Mouse (Mus musculus): ENCODE measurements around the gene Spop. TPM values are rescaled to one million over a fixed set of nuclear protein-coding genes. Genes with fewer than 3 reads are reported as not detected.
A peak's percentile ranks its signal among the peaks of the same experiment; 100 is the strongest.
"Not testable (repeated sequence)": the region's sequence is repeated elsewhere in the genome, so short reads cannot be mapped to it uniquely, and the experiment has no call there.

Spop gene
- polyA plus RNA-seq, 1 experiment from 2014 or later = 62.0 TPM

DNA sequence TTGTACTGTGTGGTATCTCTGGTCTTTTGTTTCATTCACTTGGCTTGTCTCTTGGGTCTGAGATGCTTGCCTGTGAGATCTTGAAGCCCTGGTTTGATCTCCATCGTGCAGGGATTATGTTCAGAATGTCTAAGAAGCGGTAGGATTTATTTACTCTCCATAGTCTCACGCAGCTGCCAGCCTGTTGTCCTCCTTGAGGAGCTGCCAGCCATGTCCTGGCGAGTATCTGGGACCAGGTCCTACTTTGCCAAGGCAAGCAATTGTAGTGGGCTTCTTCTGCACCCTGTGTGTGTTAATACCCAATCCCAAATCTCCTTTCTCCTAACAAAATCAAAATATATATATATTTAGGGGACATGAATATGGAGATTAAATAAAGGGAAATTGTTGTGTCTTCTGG, 79.1 kb downstream of the Spop start:
- Histone ChIP-seq H3K4me2 (ENCODE audit: low read length) (no peak overlapping the region), H3K27me3 (replicated peaks; ENCODE audit: control insufficient read depth, insufficient read depth, low read length) (no peaks in the 10 kb centered on the region), H3K9ac (ENCODE audit: low read length) (no peak overlapping the region), H3K4me1 (ENCODE audit: control insufficient read depth, insufficient read depth, low read length) (peaks cover 6% of the 10 kb centered on the region), H3K27ac (ENCODE audit: low read depth, low read length) (no peak overlapping the region), H3K36me3 (ENCODE audit: control insufficient read depth, insufficient read depth, low read length) (peaks cover 54% of the 10 kb centered on the region), H3K4me3 (ENCODE audit: low read depth, low read length) (no peak overlapping the region), H3K9me3 (replicated peaks; ENCODE audit: control insufficient read depth, low read length) (no peaks in the 10 kb centered on the region)
- ATAC-seq (no peak), DNase-seq (ENCODE audit: low spot score) (no peak)
- WGBS = 76% methylated on average over 4 of the region's 4 CpGs

DNA sequence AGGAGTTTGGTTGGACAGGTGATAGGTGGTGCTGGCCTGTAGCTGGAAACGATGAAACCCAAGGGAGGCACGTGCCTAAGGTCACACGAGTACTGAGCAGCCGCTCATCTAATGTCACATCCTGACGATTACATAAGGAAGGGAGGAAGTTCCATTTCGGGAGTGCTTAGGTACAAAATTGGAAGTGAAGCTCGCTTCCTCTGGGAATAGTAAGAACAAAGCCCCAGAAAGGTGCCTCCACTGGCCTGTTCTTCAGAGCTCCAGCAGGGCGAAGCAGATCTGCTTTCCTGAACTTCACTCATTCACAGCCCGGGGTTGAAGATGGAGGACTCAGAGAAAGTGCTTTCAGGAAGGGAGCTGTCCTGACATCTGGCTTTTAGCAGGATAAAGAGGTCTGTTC, 80.1 kb downstream of the Spop start:
- DNase-seq (ENCODE audit: low spot score) (no peak), ATAC-seq (no peak)
- Histone ChIP-seq H3K27ac (ENCODE audit: low read depth, low read length) (no peak overlapping the region), H3K27me3 (replicated peaks; ENCODE audit: control insufficient read depth, insufficient read depth, low read length) (no peaks in the 10 kb centered on the region), H3K4me1 (ENCODE audit: control insufficient read depth, insufficient read depth, low read length) (peaks cover 6% of the 10 kb centered on the region), H3K9ac (ENCODE audit: low read length) (no peak overlapping the region), H3K4me2 (ENCODE audit: low read length) (no peak overlapping the region), H3K9me3 (replicated peaks; ENCODE audit: control insufficient read depth, low read length) (no peaks in the 10 kb centered on the region), H3K4me3 (ENCODE audit: low read depth, low read length) (no peak overlapping the region), H3K36me3 (ENCODE audit: control insufficient read depth, insufficient read depth, low read length) (peaks cover 51% of the 10 kb centered on the region)
- 90% methylated on average over 9 of the region's 9 CpGs for WGBS

GRCm38 (mm10) chr11:95494374-95494773, 80.5 kb downstream of the Spop start:
- 81% methylated on average over 3 of the region's 3 CpGs for WGBS
- DNase-seq (ENCODE audit: low spot score) (no peak), ATAC-seq (no peak)
- peaks cover 6% of the 10 kb centered on the region for H3K4me1 ChIP-seq (ENCODE audit: control insufficient read depth, insufficient read depth, low read length)
- H3K36me3 ChIP-seq (ENCODE audit: control insufficient read depth, insufficient read depth, low read length) = peaks cover 47% of the 10 kb centered on the region
- no peaks in the 10 kb centered on the region for H3K9me3 ChIP-seq (replicated peaks; ENCODE audit: control insufficient read depth, low read length)
- no peaks in the 10 kb centered on the region for H3K27me3 ChIP-seq (replicated peaks; ENCODE audit: control insufficient read depth, insufficient read depth, low read length)
- no peak overlapping the region for H3K4me3 ChIP-seq (ENCODE audit: low read depth, low read length)
- no peak overlapping the region for H3K27ac ChIP-seq (ENCODE audit: low read depth, low read length)
- no peak overlapping the region for H3K4me2 ChIP-seq (ENCODE audit: low read length)
- no peak overlapping the region for H3K9ac ChIP-seq (ENCODE audit: low read length)

GRCm38 (mm10) chr11:95495883-95496282, 82.0 kb downstream of the Spop start:
- Histone ChIP-seq H3K4me1 (ENCODE audit: control insufficient read depth, insufficient read depth, low read length) (peaks cover 6% of the 10 kb centered on the region), H3K27ac (ENCODE audit: low read depth, low read length) (no peak overlapping the region), H3K9me3 (replicated peaks; ENCODE audit: control insufficient read depth, low read length) (no peaks in the 10 kb centered on the region), H3K36me3 (ENCODE audit: control insufficient read depth, insufficient read depth, low read length) (peaks cover 36% of the 10 kb centered on the region), H3K9ac (ENCODE audit: low read length) (no peak overlapping the region), H3K4me3 (ENCODE audit: low read depth, low read length) (no peak overlapping the region), H3K27me3 (replicated peaks; ENCODE audit: control insufficient read depth, insufficient read depth, low read length) (no peaks in the 10 kb centered on the region), H3K4me2 (ENCODE audit: low read length) (no peak overlapping the region)
- ATAC-seq (no peak), DNase-seq (ENCODE audit: low spot score) (no peak)
- 92% methylated on average over 9 of the region's 9 CpGs for WGBS

GRCm38 (mm10) chr11:95497921-95498320, 84.0 kb downstream of the Spop start:
- ATAC-seq (no peak), DNase-seq (ENCODE audit: low spot score) (no peak)
- H3K9me3 ChIP-seq (replicated peaks; ENCODE audit: control insufficient read depth, low read length) = no peaks in the 10 kb centered on the region
- H3K4me2 ChIP-seq (ENCODE audit: low read length) = no peak overlapping the region
- peaks cover 6% of the 10 kb centered on the region for H3K4me1 ChIP-seq (ENCODE audit: control insufficient read depth, insufficient read depth, low read length)
- 83% methylated on average over 5 of the region's 5 CpGs for WGBS
- no peak overlapping the region for H3K27ac ChIP-seq (ENCODE audit: low read depth, low read length)
- H3K9ac ChIP-seq (ENCODE audit: low read length) = no peak overlapping the region
- no peaks in the 10 kb centered on the region for H3K27me3 ChIP-seq (replicated peaks; ENCODE audit: control insufficient read depth, insufficient read depth, low read length)
- H3K4me3 ChIP-seq (ENCODE audit: low read depth, low read length) = no peak overlapping the region
- peaks cover 24% of the 10 kb centered on the region; the same call in 1 of the 2 replicates for H3K36me3 ChIP-seq (ENCODE audit: control insufficient read depth, insufficient read depth, low read length)

DNA sequence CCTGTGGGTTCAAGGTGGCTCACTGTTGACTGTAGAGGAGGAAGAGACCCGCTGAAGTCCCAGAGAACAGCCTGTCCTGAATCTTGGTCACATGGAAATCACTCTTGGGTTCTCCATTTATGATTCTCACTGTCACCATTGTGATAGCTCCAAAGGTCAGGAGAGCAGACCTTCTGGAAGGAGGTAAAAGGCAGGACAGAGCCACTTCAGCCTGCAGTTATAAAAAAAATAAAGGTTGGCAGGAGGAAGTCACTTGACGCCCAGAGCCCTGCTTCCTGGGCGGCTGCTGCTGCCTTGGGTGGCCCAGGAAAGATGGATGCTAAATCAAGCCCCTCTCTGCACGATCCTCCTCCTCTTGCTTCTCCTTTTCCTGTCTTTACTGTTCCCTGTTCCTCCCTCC, 86.5 kb downstream of the Spop start:
- ATAC-seq (no peak), DNase-seq (ENCODE audit: low spot score) (no peak)
- H3K4me3 ChIP-seq (ENCODE audit: low read depth, low read length) = no peak overlapping the region
- no peak overlapping the region for H3K9ac ChIP-seq (ENCODE audit: low read length)
- peak overlapping the region; percentile 44; the same call in 1 of the 2 replicates for H3K27ac ChIP-seq (ENCODE audit: low read depth, low read length)
- H3K27me3 ChIP-seq (replicated peaks; ENCODE audit: control insufficient read depth, insufficient read depth, low read length) = no peaks in the 10 kb centered on the region
- WGBS = 66% methylated on average over 4 of the region's 4 CpGs
- H3K4me1 ChIP-seq (ENCODE audit: control insufficient read depth, insufficient read depth, low read length) = no peaks in the 10 kb centered on the region; the same call in 1 of the 2 replicates
- H3K36me3 ChIP-seq (ENCODE audit: control insufficient read depth, insufficient read depth, low read length) = peaks cover 4% of the 10 kb centered on the region; the same call in 1 of the 2 replicates
- no peak overlapping the region for H3K4me2 ChIP-seq (ENCODE audit: low read length)
- H3K9me3 ChIP-seq (replicated peaks; ENCODE audit: control insufficient read depth, low read length) = no peaks in the 10 kb centered on the region

GRCm38 (mm10) chr11:95500836-95501235, 87.0 kb downstream of the Spop start:
- 34% methylated on average over 3 of the region's 3 CpGs for WGBS
- Histone ChIP-seq H3K4me3 (ENCODE audit: low read depth, low read length) (no peak overlapping the region), H3K9ac (ENCODE audit: low read length) (no peak overlapping the region), H3K4me2 (ENCODE audit: low read length) (no peak overlapping the region), H3K4me1 (ENCODE audit: control insufficient read depth, insufficient read depth, low read length) (no peaks in the 10 kb centered on the region; the same call in 1 of the 2 replicates), H3K9me3 (replicated peaks; ENCODE audit: control insufficient read depth, low read length) (no peaks in the 10 kb centered on the region), H3K27me3 (replicated peaks; ENCODE audit: control insufficient read depth, insufficient read depth, low read length) (no peaks in the 10 kb centered on the region), H3K27ac (ENCODE audit: low read depth, low read length) (peak overlapping the region; percentile 44; the same call in 1 of the 2 replicates), H3K36me3 (ENCODE audit: control insufficient read depth, insufficient read depth, low read length) (peaks cover 4% of the 10 kb centered on the region; the same call in 1 of the 2 replicates)
- DNase-seq (ENCODE audit: low spot score) = no peak
- ATAC-seq = no peak

GRCm38 (mm10) chr11:95501826-95502225, 87.9 kb downstream of the Spop start:
- not testable (repeated sequence) for H3K36me3 ChIP-seq (ENCODE audit: control insufficient read depth, insufficient read depth, low read length); H3K4me2 ChIP-seq (ENCODE audit: low read length); H3K27me3 ChIP-seq (replicated peaks; ENCODE audit: control insufficient read depth, insufficient read depth, low read length); H3K4me1 ChIP-seq (ENCODE audit: control insufficient read depth, insufficient read depth, low read length); H3K9ac ChIP-seq (ENCODE audit: low read length); H3K9me3 ChIP-seq (replicated peaks; ENCODE audit: control insufficient read depth, low read length); H3K4me3 ChIP-seq (ENCODE audit: low read depth, low read length); H3K27ac ChIP-seq (ENCODE audit: low read depth, low read length); DNase-seq (ENCODE audit: low spot score); ATAC-seq
- 87% methylated on average over 8 of the region's 8 CpGs for WGBS

GRCm38 (mm10) chr11:95503581-95504180, 89.8 kb downstream of the Spop start:
- Histone ChIP-seq H3K9ac (ENCODE audit: low read length) (no peak overlapping the region), H3K27me3 (replicated peaks; ENCODE audit: control insufficient read depth, insufficient read depth, low read length) (no peaks in the 10 kb centered on the region), H3K27ac (ENCODE audit: low read depth, low read length) (no peak overlapping the region), H3K4me3 (ENCODE audit: low read depth, low read length) (no peak overlapping the region), H3K36me3 (ENCODE audit: control insufficient read depth, insufficient read depth, low read length) (no peaks in the 10 kb centered on the region), H3K4me1 (ENCODE audit: control insufficient read depth, insufficient read depth, low read length) (no peaks in the 10 kb centered on the region; the same call in 1 of the 2 replicates), H3K4me2 (ENCODE audit: low read length) (no peak overlapping the region), H3K9me3 (replicated peaks; ENCODE audit: control insufficient read depth, low read length) (no peaks in the 10 kb centered on the region)
- DNase-seq (ENCODE audit: low spot score) (no peak), ATAC-seq (no peak)
- WGBS = 70% methylated on average over 10 of the region's 10 CpGs

All from forebrain, embryonic 14.5 days (tissue).